Mouse (Mus musculus): ENCODE measurements around the gene Kdm8.

GRCm38 (mm10) chr7:125484791-125485190 is 40.3 kb downstream of the Kdm8 start:
- no peak for TF ChIP-seq E2F4 (IDR thresholded peaks at IDR 0.05; ENCODE audit: borderline replicate concordance, low read depth, low read length)
- no peak for TF ChIP-seq ELF1 (IDR thresholded peaks at IDR 0.05; ENCODE audit: low read depth, low read length)
- TF ChIP-seq HCFC1 (IDR thresholded peaks at IDR 0.05; ENCODE audit: low read depth, low read length), result no peak
- no peak for TF ChIP-seq BHLHE40 (IDR thresholded peaks at IDR 0.05; ENCODE audit: borderline replicate concordance, low read depth, low read length)
- TF ChIP-seq JUND (IDR thresholded peaks at IDR 0.05; ENCODE audit: low read depth, low read length), result no peak
- no peak for TF ChIP-seq MAZ (IDR thresholded peaks at IDR 0.05; ENCODE audit: low read depth, low read length)
- no peak for TF ChIP-seq EP300 (IDR thresholded peaks at IDR 0.05; ENCODE audit: low read depth in 1 of 2, low read length in 2 of 2)
- no peak for TF ChIP-seq USF1 (IDR thresholded peaks at IDR 0.05; ENCODE audit: low read depth, low read length)
- no peak for TF ChIP-seq CTCF (IDR thresholded peaks at IDR 0.05 in 2 of 3, conservative IDR thresholded peaks at IDR 0.05 in 1 of 3; ENCODE audit: control insufficient read depth in 1 of 3, insufficient read depth in 1 of 3, low read depth in 2 of 3, low read length in 3 of 3, poor library complexity in 1 of 3, severe bottlenecking in 1 of 3)
- no peak for TF ChIP-seq KAT2A (conservative IDR thresholded peaks at IDR 0.05; ENCODE audit: low read depth, low read length)

Measured in MEL (cell line).